Mouse (Mus musculus) spleen, adult 2 months (tissue): ENCODE measurements around the gene Atp6v0e. TPM values are rescaled to one million over a fixed set of nuclear protein-coding genes. Genes with fewer than 3 reads are reported as not detected.

Experiments
- DNase-seq, 2 experiments: peaks; one replicate each; pipeline versions ENCODE4 v3.0.0 to v3.0.0-alpha.2; 2012 to 2021; ENCODE audit warnings: low spot score in 2 of 2, low read depth in 1 of 2
- H3K27ac ChIP-seq: fragments of 200-500 bp; 2 replicates; pipeline ENCODE4 v1.5.1; 2012; ENCODE audit warnings: low read length, inconsistent platforms; ENCODE audit not compliant: insufficient read depth
- H3K27me3 ChIP-seq: fragments of 200-500 bp; 2 replicates; pipeline ENCODE4 v1.6.1; 2012; ENCODE audit warnings: mild to moderate bottlenecking, moderate library complexity, low read length, inconsistent platforms; ENCODE audit not compliant: control insufficient read depth, insufficient read depth
- H3K36me3 ChIP-seq: fragments of 200-500 bp; 2 replicates; pipeline ENCODE4 v1.6.1; 2012; ENCODE audit warnings: mild to moderate bottlenecking, low read length, inconsistent platforms; ENCODE audit not compliant: control insufficient read depth, insufficient read depth
- H3K4me1 ChIP-seq: fragments of 200-500 bp; 2 replicates; pipeline ENCODE4 v1.6.1; 2011; ENCODE audit warnings: inconsistent platforms; ENCODE audit not compliant: control insufficient read depth, insufficient read depth, insufficient read length
- H3K4me3 ChIP-seq: fragments of 200-500 bp; 2 replicates; pipeline ENCODE4 v1.5.1; 2011; ENCODE audit warnings: mild to moderate bottlenecking, inconsistent platforms; ENCODE audit not compliant: insufficient read depth, insufficient read length; ENCODE audit errors: extremely low read depth
- CTCF ChIP-seq: fragments of 200-500 bp; IDR thresholded peaks from 2 replicates; pipeline ENCODE4 v1.5.1; 2011; ENCODE audit warnings: mild to moderate bottlenecking, inconsistent platforms; ENCODE audit not compliant: insufficient read depth, insufficient read length, insufficient replicate concordance; ENCODE audit errors: extremely low read depth
- POLR2A ChIP-seq: fragments of 200-500 bp; IDR thresholded peaks from 2 replicates; pipeline ENCODE4 v1.6.1; 2011; ENCODE audit warnings: low read depth, low read length, inconsistent platforms
- WGBS: fragments of 180-500 bp; shearing (Covaris S2); methylation state at CpG from one replicate; pipeline ENCODE4 v1.1.7; 2018; 5-methylcytosine and 5-hydroxymethylcytosine counted together
- polyA plus RNA-seq: library from polyadenylated mRNA; depleted of rRNA; stranded (reverse); fragments of >200 nt; gene quantifications from 2 replicates; pipeline ENCODE4 v1.2.3, GENCODE M21; 2012

Gene Atp6v0e
- polyA plus RNA-seq, 1 experiment: 192 TPM

DNA sequence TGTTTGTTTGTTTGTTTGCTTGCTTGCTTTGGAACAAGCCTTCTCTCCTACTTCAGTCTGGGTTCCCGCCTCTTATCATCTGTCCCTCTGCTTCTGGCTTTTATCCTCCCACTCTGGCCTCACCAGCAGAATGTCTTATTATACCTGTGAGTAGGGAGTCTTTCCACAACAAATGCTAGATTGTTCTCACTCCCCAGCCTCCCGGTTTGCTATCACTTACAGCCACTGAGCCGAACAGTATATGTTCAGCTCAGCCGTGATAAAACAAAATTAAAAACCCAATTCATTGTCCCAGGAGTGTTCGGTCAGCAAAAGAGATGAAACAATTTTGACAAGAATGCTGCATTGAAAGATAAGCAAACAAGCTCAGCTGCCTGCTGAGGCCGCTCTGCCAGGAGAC is 47.0 kb downstream of the Atp6v0e start:
- no peaks in the 10 kb centered on the region for H3K27me3 ChIP-seq
- no peak for TF ChIP-seq CTCF
- TF ChIP-seq POLR2A: no peak
- WGBS: 73% methylated on average over 6 of the region's 6 CpGs
- H3K4me1 ChIP-seq: peaks cover 2% of the 10 kb centered on the region; the same call in 1 of the 2 replicates
- no peaks in the 10 kb centered on the region for H3K36me3 ChIP-seq
- no peak overlapping the region for H3K4me3 ChIP-seq
- H3K27ac ChIP-seq: no peak overlapping the region
- DNase-seq: no peak

GRCm38 (mm10) chr17:26715271-26715758 is 52.3 kb downstream of the Atp6v0e start, which contains the start of gene Crebrf:
Gene Crebrf (plus strand): TSS chr17:26715650.
- Histone ChIP-seq H3K36me3 (peaks cover 2% of the 10 kb centered on the region), H3K27ac (peak within 1 kb of the TSS; percentile 85), H3K4me3 (peak within 1 kb of the TSS; percentile 91), H3K4me1 (no peaks in the 10 kb centered on the region; the same call in 1 of the 2 replicates), H3K27me3 (no peaks in the 10 kb centered on the region)
- peak; percentile 67 for TF ChIP-seq POLR2A
- TF ChIP-seq CTCF: no peak
- under 1% methylated on average over 41 of the region's 41 CpGs for WGBS
- peak; percentile 98 to 99 for DNase-seq

- peak overlapping the region; percentile 91 for H3K4me3 ChIP-seq
- peak overlapping the region; percentile 85 for H3K27ac ChIP-seq
- TF ChIP-seq CTCF (no peak), POLR2A (no peak; the same call in 1 of the 2 replicates)
- no peaks in the 10 kb centered on the region; the same call in 1 of the 2 replicates for H3K4me1 ChIP-seq
- 1% methylated on average over 72 of the region's 75 CpGs for WGBS
- DNase-seq: peak; percentile 92 to 97
- H3K27me3 ChIP-seq: no peaks in the 10 kb centered on the region
- peaks cover 2% of the 10 kb centered on the region for H3K36me3 ChIP-seq
Measured at GRCm38 (mm10) chr17:26715916-26716717, 53.1 kb downstream of the Atp6v0e start.

GRCm38 (mm10) chr17:26717868-26718267 is 54.8 kb downstream of the Atp6v0e start:
- TF ChIP-seq CTCF: no peak
- TF ChIP-seq POLR2A: no peak
- H3K27me3 ChIP-seq: no peaks in the 10 kb centered on the region
- WGBS: 75% methylated on average over 2 of the region's 2 CpGs
- no peak for DNase-seq
- H3K4me3 ChIP-seq: no peak overlapping the region
- no peaks in the 10 kb centered on the region; the same call in 1 of the 2 replicates for H3K4me1 ChIP-seq
- H3K27ac ChIP-seq: no peak overlapping the region
- H3K36me3 ChIP-seq: peaks cover 4% of the 10 kb centered on the region

DNA sequence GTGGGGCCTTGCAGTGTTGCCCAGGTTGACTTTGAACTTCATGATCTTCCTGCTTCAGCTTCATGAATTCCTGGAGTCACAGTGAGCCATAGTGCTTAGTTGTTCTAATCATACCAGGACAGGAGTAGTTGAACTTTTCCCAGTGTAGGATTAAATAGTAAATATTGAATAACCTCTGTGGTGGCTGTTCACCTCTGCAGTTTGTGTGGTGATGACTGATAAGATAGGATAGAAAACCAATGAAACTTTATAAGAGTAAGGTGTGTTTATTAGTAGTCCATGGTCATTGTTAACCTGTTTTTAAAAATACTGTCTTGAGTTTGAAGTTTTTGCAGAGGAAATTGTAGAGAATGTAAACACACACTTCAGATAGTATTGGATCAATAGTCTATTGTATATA is 56.4 kb downstream of the Atp6v0e start:
- no peak for TF ChIP-seq CTCF
- TF ChIP-seq POLR2A: no peak
- no peak for DNase-seq
- Histone ChIP-seq H3K27me3 (no peaks in the 10 kb centered on the region), H3K27ac (no peak overlapping the region), H3K4me3 (no peak overlapping the region), H3K36me3 (peaks cover 4% of the 10 kb centered on the region), H3K4me1 (no peaks in the 10 kb centered on the region; the same call in 1 of the 2 replicates)

DNA sequence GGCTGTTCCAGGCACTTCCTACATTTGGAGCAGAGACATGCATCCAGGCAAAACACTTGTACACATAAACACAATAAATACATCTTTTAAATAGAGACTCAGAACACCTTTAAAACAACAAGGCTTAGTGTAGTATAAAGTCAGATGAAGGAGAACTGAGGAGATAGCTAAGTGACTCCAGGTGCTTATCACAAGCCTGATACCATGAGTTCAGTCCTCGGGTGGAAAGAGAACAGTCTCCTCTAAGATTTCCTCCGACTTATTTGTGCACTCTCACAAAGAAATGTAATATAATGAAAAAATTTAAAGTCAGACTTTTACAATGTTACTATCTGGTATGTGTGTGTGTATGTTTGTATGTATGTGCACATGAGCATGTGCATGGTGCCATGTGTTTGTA is 58.8 kb downstream of the Atp6v0e start:
- Histone ChIP-seq H3K4me3 (no peak overlapping the region), H3K36me3 (peaks cover 4% of the 10 kb centered on the region), H3K4me1 (peaks cover 12% of the 10 kb centered on the region), H3K27ac (no peak overlapping the region), H3K27me3 (no peaks in the 10 kb centered on the region)
- 69% methylated on average over 2 of the region's 2 CpGs for WGBS
- DNase-seq: no peak
- TF ChIP-seq CTCF (no peak), POLR2A (no peak)

- WGBS: 27% methylated on average over 1 of the region's 1 CpGs
- no peak for DNase-seq
- H3K27ac ChIP-seq: no peak overlapping the region
- H3K4me3 ChIP-seq: no peak overlapping the region; the same call in 1 of the 2 replicates
- peaks cover 19% of the 10 kb centered on the region for H3K4me1 ChIP-seq
- H3K27me3 ChIP-seq: no peaks in the 10 kb centered on the region
- H3K36me3 ChIP-seq: peaks cover 4% of the 10 kb centered on the region
- TF ChIP-seq POLR2A: no peak
- no peak for TF ChIP-seq CTCF
Measured at GRCm38 (mm10) chr17:26724790-26725189, 61.8 kb downstream of the Atp6v0e start.
